Mouse (Mus musculus) embryonic facial prominence, embryonic 14.5 days (tissue): Measurements from ENCODE around the gene Fpgs. TPM values are rescaled to one million over a fixed set of nuclear protein-coding genes. Genes with fewer than 3 reads are reported as not detected.

Experiments
- ATAC-seq: fragments of 200-750 bp; cut with Nextera tagmentation; 2 replicates; pipeline ENCODE4 v1.8.0; 2017; ENCODE audit warnings: low read depth, moderate number of reproducible peaks, moderate TSS enrichment
- DNase-seq: peaks from one replicate; pipeline ENCODE4 v3.0.0-alpha.2; 2015; ENCODE audit warnings: low spot score
- H3K27ac ChIP-seq: fragments of 300-500 bp; sonication (generic); replicated peaks from 2 replicates; pipeline ENCODE4 v1.5.1; 2014; ENCODE audit warnings: low read depth, mild to moderate bottlenecking, low read length, moderate library complexity
- H3K27me3 ChIP-seq: fragments of 300-500 bp; sonication (generic); replicated peaks from 2 replicates; pipeline ENCODE4 v1.6.1; 2014; ENCODE audit warnings: low read length; ENCODE audit not compliant: control insufficient read depth, insufficient read depth
- H3K36me3 ChIP-seq: fragments of 300-500 bp; sonication (generic); 2 replicates; pipeline ENCODE4 v1.6.1; 2014; ENCODE audit warnings: low read length, mixed read lengths; ENCODE audit not compliant: control insufficient read depth, insufficient read depth
- H3K4me1 ChIP-seq: fragments of 300-500 bp; sonication (generic); 2 replicates; pipeline ENCODE4 v1.6.1; 2014; ENCODE audit warnings: antibody characterized with exemption, low read length; ENCODE audit not compliant: control insufficient read depth, insufficient read depth
- H3K4me2 ChIP-seq: fragments of 300-500 bp; sonication (generic); 2 replicates; pipeline ENCODE4 v1.6.1; 2014; ENCODE audit warnings: low read depth, mild to moderate bottlenecking, low read length, moderate library complexity, mixed read lengths
- H3K4me3 ChIP-seq: fragments of 300-500 bp; sonication (generic); 2 replicates; pipeline ENCODE4 v1.5.1; 2014; ENCODE audit warnings: low read depth, mild to moderate bottlenecking, low read length
- H3K9ac ChIP-seq: fragments of 300-500 bp; sonication (generic); 2 replicates; pipeline ENCODE4 v1.6.1; 2014; ENCODE audit warnings: low read depth, mild to moderate bottlenecking, low read length, moderate library complexity, mixed read lengths
- H3K9me3 ChIP-seq: fragments of 300-500 bp; sonication (generic); 2 replicates; pipeline ENCODE4 v1.6.1; 2016; ENCODE audit warnings: low read length; ENCODE audit not compliant: control insufficient read depth
- WGBS: fragments of 180-500 bp; shearing (Covaris S2); extraction: QIAGEN DNeasy Blood & Tissue Kit; methylation state at CpG from one replicate; pipeline ENCODE4 v1.1.7; 2014; 5-methylcytosine and 5-hydroxymethylcytosine counted together
- polyA plus RNA-seq: library from polyadenylated mRNA; unstranded; fragments of >200 nt; fragmentation: Nextera tagmentation; extraction: Ambion mirVana; gene quantifications from 2 replicates; pipeline ENCODE4 v1.2.1, GENCODE M21; 2014

Fpgs gene
- polyA plus RNA-seq, 1 experiment from 2014 or later: 28.2 TPM

GRCm38 (mm10) chr2:32680051-32680451 is 23.9 kb downstream of the Fpgs start:
- WGBS: 26% methylated on average over 7 of the region's 7 CpGs
- H3K36me3 ChIP-seq: peaks cover 65% of the 10 kb centered on the region
- H3K4me1 ChIP-seq: peaks cover 8% of the 10 kb centered on the region; the same call in 1 of the 2 replicates
- peak overlapping the region; percentile 74 for H3K27ac ChIP-seq
- H3K4me3 ChIP-seq: no peak overlapping the region
- H3K4me2 ChIP-seq: no peak overlapping the region
- ATAC-seq (peak; percentile 62), DNase-seq (peak; percentile 73)
- no peak overlapping the region for H3K9ac ChIP-seq
- 0 out of 2 replicates have a peak, but pooled peaks cover 3% of the 10 kb centered on the region for H3K9me3 ChIP-seq
- no peaks in the 10 kb centered on the region for H3K27me3 ChIP-seq

- Histone ChIP-seq H3K27ac (no peak overlapping the region), H3K4me2 (no peak overlapping the region), H3K9ac (no peak overlapping the region), H3K4me3 (no peak overlapping the region), H3K9me3 (0 out of 2 replicates have a peak, but pooled peaks cover 3% of the 10 kb centered on the region), H3K27me3 (no peaks in the 10 kb centered on the region), H3K4me1 (peaks cover 8% of the 10 kb centered on the region; the same call in 1 of the 2 replicates), H3K36me3 (peaks cover 49% of the 10 kb centered on the region)
- 93% methylated on average over 7 of the region's 7 CpGs for WGBS
- ATAC-seq: no peak
- no peak for DNase-seq
Measured at GRCm38 (mm10) chr2:32677683-32678082, 26.3 kb downstream of the Fpgs start.

DNA sequence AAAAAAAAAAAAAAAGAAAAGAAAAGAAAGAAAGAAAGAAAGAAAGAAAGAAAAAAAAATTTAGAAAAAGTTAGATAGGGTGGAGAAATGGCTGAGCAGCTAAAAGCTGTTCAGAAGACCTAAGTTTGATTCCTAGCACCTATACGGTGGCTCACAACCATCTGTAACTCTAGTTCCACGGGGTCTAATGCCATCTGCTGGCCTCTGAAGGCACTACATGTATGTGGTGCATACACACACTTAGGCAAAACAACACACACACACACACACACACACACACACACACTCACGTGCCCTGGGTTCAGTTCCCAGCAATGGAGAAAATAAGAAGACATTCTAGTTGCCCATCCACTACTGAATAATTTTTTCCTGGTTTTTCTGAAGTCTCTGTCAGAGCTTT is 27.1 kb downstream of the Fpgs start:
- Histone ChIP-seq H3K27me3 (no peaks in the 10 kb centered on the region), H3K9ac (no peak overlapping the region), H3K36me3 (peaks cover 44% of the 10 kb centered on the region), H3K4me1 (peaks cover 8% of the 10 kb centered on the region; the same call in 1 of the 2 replicates), H3K4me3 (no peak overlapping the region), H3K9me3 (0 out of 2 replicates have a peak, but pooled peaks cover 3% of the 10 kb centered on the region), H3K4me2 (no peak overlapping the region), H3K27ac (no peak overlapping the region)
- DNase-seq (no peak), ATAC-seq (no peak)
- WGBS: 95% methylated on average over 3 of the region's 3 CpGs

- H3K4me2 ChIP-seq: no peak overlapping the region
- H3K9me3 ChIP-seq: 0 out of 2 replicates have a peak, but pooled peaks cover 3% of the 10 kb centered on the region
- H3K27ac ChIP-seq: no peak overlapping the region
- H3K36me3 ChIP-seq: peaks cover 38% of the 10 kb centered on the region
- no peaks in the 10 kb centered on the region for H3K4me1 ChIP-seq
- ATAC-seq: 0 out of 2 replicates have a peak, but pooled peaks have one; percentile 53
- no peak overlapping the region for H3K4me3 ChIP-seq
- H3K27me3 ChIP-seq: no peaks in the 10 kb centered on the region
- 75% methylated on average over 16 of the region's 16 CpGs for WGBS
- no peak for DNase-seq
- no peak overlapping the region for H3K9ac ChIP-seq
Measured at GRCm38 (mm10) chr2:32673176-32673917, 30.6 kb downstream of the Fpgs start.

DNA sequence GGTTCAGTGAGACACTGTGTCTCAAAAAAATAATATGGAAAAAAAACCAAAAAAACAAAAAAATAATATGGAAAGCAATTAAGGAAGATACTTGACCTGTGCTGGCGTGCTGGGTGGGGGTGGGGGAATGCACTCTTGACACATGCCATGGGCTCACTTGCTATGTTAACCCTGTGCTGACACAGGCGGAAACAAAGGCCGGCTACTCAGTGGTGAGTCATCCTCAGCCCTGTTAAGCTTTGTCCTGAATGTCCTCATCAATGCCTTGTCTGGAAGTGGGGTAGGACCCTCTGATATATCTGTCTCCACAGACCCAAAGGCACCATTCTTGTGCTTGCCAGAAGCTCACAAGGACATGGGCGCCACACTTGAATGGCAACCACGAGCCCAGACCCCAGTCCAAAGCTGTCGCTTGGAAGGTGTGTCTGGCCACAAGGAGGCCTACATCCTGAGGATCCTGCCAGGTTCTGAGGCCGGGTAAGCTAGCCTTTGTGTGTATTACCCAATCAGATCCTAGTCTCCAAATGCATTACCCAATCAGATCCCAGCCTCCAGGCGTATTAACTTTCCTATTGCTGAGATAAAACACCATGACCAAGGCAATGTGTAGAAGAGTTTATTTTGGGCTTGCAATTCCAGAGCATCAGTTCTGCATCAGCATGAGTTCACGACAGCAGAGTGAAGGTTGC is 31.9 kb downstream of the Fpgs start:
- Histone ChIP-seq H3K4me3 (no peak overlapping the region), H3K4me1 (no peaks in the 10 kb centered on the region), H3K36me3 (peaks cover 29% of the 10 kb centered on the region), H3K27me3 (no peaks in the 10 kb centered on the region), H3K9ac (no peak overlapping the region), H3K4me2 (no peak overlapping the region), H3K9me3 (0 out of 2 replicates have a peak, but pooled peaks cover 3% of the 10 kb centered on the region), H3K27ac (no peak overlapping the region)
- no peak for ATAC-seq
- WGBS: 72% methylated on average over 9 of the region's 9 CpGs
- no peak for DNase-seq

DNA sequence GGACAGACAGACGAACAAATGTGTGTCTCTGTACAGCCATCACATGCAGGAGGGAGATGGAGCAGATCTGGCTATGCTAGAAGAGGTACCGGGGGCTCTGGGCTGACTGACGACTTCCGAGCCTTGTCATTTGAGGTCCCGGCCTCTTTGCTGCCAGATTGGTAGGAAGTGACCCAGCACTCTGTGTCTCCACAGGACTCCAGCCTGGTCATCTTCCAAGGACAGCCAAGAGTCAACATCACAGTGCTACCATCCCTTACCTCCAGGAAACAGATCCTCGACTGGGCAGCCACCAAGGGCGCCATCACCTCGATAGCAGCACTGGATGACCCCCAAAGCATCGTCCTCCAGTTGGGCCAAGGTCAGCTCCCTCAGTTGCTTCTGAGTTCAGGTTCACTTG is 32.8 kb downstream of the Fpgs start:
- Histone ChIP-seq H3K36me3 (peaks cover 24% of the 10 kb centered on the region), H3K4me1 (no peaks in the 10 kb centered on the region), H3K9me3 (no peaks in the 10 kb centered on the region), H3K4me3 (no peak overlapping the region), H3K9ac (no peak overlapping the region), H3K27me3 (no peaks in the 10 kb centered on the region), H3K4me2 (no peak overlapping the region), H3K27ac (no peak overlapping the region)
- DNase-seq: no peak
- WGBS: 85% methylated on average over 9 of the region's 9 CpGs
- no peak for ATAC-seq

DNA sequence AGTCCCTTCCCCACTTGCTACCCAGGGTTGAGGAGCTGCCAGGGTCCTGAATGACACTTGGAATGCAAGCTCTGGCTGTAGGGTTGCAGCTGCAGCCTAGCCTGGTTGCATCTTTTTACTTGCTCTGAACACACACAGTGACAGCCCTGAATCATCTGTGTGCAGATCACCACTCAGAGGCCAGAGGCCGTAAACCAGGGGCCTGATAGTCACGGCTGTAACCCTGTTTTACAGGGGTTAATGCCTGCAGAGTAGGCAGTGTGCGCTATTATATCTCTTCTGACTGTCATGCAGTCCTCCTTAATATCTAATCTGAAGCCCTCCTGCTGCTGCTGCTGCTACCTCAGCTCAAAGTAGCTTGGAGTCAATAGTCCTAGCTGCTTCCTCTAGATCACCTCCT is 34.1 kb downstream of the Fpgs start:
- Histone ChIP-seq H3K9ac (no peak overlapping the region), H3K27me3 (no peaks in the 10 kb centered on the region), H3K4me3 (no peak overlapping the region), H3K4me2 (no peak overlapping the region), H3K4me1 (no peaks in the 10 kb centered on the region), H3K27ac (no peak overlapping the region), H3K36me3 (0 out of 2 replicates have a peak, but pooled peaks cover 12% of the 10 kb centered on the region), H3K9me3 (no peaks in the 10 kb centered on the region)
- 90% methylated on average over 3 of the region's 3 CpGs for WGBS
- DNase-seq (no peak), ATAC-seq (no peak)

- no peaks in the 10 kb centered on the region for H3K27me3 ChIP-seq
- 84% methylated on average over 7 of the region's 7 CpGs for WGBS
- DNase-seq: no peak
- H3K9ac ChIP-seq: no peak overlapping the region
- H3K4me3 ChIP-seq: no peak overlapping the region
- H3K4me1 ChIP-seq: no peaks in the 10 kb centered on the region
- 0 out of 2 replicates have a peak overlapping the region, but pooled peaks have one; percentile 6 for H3K27ac ChIP-seq
- H3K36me3 ChIP-seq: 0 out of 2 replicates have a peak, but pooled peaks cover 5% of the 10 kb centered on the region
- ATAC-seq: no peak
- H3K4me2 ChIP-seq: no peak overlapping the region
- H3K9me3 ChIP-seq: no peaks in the 10 kb centered on the region
Measured at GRCm38 (mm10) chr2:32668176-32668575, 35.8 kb downstream of the Fpgs start.
